Mouse (Mus musculus) right cerebral cortex, postnatal 36 days (tissue): ENCODE data around the gene Disc1.
A peak's percentile ranks its signal among the peaks of the same experiment; 100 is the strongest.

Experiments used
- DNase-seq, 2 experiments: peaks; one replicate each; pipeline ENCODE4 v3.0.0; 2022; ENCODE audit warnings: low spot score in 2 of 2, mixed read lengths in 1 of 2

Gene Disc1

DNA sequence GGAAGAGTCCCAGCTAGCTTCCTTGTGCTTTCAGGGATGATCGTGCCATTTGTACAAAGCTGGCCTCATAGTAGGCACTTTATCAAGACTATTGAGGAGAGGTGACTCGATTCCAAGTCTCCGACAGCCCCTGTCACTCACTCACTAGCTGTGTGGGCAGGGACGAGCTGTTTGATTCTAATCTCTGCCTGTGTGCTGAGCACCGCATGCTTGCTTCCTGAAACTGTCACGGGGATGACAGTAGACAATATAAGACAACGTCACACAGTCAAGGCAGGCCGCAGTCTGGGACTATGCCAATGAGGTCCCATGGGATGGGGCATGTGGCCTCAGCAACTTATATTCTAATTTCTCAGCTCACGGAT, 13.6 kb downstream of the Disc1 start:
- DNase-seq = peak in 1 of 2 experiments; percentile 22

GRCm38 (mm10) chr8:125068146-125068905, 14.3 kb downstream of the Disc1 start:
- DNase-seq = no peak

DNA sequence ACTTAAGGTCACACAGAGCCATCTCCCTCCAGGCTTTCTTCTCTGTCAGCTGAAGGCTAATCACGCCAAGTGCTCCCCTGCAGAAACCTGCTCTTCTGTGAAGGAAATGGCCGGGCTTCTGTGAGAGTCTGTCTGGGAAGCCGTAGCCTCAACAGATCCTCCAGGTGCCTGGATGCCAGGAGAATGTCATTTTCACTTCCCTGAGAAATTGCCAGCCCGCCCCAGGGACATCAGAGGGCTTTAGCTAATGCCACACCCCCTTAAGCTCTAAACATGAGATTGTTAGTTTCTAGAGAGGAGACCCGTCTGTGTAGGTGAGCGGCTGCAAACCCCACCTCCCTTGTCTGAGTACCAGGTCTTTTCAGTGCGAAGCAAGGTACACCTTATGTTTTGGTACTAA, 15.3 kb downstream of the Disc1 start:
- no peak for DNase-seq

DNA sequence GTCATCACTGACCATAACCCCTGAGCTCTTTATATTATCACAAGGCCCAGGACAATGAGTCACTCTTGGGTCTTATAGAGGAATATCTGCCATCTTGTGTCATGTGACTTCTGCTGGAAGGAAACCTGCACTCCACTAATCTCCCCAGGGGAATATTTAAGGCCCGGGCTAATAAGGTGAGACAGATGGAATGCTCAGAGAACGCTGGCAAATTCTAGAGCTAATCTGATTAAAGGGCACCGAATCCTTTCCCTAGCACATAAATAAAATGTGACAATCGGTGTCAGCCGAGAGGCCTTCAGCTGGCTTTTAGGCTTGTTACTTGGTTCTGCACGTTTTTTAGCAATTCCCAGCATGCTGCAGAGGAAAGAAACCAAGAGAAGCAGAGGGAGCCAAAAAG, 15.7 kb downstream of the Disc1 start:
- no peak for DNase-seq

DNA sequence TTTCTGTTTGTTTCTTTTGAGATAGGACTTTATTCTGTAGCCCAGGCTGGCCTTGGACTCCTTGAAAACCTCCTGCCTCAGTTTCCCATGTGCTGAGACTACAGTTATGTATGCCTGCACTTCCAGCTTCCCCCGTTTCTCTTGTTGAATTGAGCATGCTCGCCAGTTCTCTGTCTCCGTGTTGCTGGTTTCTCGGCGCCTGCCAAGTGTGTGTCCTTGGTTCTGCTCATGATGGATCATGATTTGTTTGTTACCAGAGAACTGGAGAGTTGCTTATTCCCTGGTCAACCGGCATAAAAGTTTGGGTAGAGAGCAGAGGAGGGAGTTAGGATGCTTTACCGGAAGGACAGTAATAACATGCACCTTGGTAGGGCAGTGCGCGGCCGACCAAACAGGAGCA, 20.1 kb downstream of the Disc1 start:
- DNase-seq = no peak

GRCm38 (mm10) chr8:125074581-125074980, 20.6 kb downstream of the Disc1 start:
- no peak for DNase-seq

GRCm38 (mm10) chr8:125075389-125075788, 21.4 kb downstream of the Disc1 start:
- no peak for DNase-seq

- no peak for DNase-seq
Measured at GRCm38 (mm10) chr8:125077326-125077725, 23.3 kb downstream of the Disc1 start.

DNA sequence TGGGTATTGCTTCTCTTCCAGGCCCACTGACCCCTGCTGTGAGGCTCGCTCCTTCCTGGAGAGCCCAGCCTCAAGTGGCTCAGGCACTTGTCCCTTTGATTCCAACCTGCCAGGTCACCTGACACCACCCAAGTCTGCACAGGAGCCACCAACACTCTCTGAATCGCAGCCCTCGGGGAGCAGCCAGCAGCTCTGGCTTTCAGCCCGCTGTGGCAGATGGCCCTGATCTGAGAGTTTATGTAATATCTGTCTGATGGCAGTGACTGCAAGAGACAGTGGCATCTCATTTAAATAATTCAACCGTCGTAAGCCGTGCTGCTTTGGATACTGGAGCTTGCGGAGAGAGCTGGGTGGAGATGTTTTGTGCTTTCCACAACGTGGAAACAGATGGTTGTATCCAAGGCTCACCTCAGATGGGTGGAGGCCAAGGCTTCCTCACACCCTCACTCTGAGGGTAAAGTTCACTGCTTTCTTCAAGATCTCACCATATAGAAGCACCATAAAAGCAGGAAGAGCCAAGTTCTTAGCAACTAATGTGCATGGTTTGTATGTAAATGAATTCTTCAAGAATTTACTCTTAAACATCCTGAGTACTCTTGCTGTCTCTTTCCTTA, 24.9 kb downstream of the Disc1 start:
- DNase-seq = peak; percentile 82 to 89

GRCm38 (mm10) chr8:125080388-125081344, 26.7 kb downstream of the Disc1 start:
- no peak for DNase-seq

DNA sequence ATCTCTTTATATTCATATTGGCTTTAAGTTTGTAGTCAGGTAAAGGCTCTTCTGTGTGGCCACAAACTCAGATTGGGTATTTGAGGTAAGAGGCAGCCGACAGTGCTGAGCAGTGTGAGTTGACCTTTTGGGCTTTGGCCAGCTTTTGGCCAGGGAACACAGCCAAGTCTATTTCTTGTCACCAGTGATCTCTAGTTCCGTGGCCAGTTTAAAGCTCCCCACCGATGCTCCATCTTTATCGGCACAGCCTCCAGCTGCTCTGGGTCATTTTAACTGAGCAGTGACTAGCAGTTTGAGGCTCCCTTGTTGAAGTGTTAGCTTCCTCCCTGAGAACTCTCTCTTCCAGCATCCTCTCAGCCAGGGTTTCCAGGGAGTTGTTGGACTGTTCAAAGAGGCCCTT, 29.8 kb downstream of the Disc1 start:
- DNase-seq = no peak

GRCm38 (mm10) chr8:125084523-125084922, 30.5 kb downstream of the Disc1 start:
- no peak for DNase-seq

GRCm38 (mm10) chr8:125090889-125091740, 37.1 kb downstream of the Disc1 start:
- DNase-seq = no peak

DNA sequence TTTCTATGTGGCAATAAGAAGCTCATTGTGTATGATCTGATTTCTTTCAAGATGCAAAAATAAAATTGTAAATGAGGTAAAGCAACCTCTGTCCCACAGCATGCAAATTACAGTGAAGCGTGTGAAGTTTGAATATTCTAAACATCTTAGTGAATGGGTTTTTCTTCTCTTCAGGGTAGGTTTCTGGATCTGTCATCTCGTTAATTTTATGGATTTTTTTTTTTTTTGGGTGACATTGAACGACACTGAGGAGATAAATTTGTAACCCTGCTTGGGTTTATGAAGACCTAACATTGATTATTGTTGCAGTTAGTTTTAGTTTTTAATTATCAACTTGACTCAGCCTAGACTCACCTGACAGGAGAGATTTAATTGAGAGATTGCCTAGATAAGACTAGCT, 43.1 kb downstream of the Disc1 start:
- no peak for DNase-seq

GRCm38 (mm10) chr8:125098050-125098449, 44.1 kb downstream of the Disc1 start:
- DNase-seq = no peak

GRCm38 (mm10) chr8:125102303-125102702, 48.3 kb downstream of the Disc1 start:
- DNase-seq = no peak

DNA sequence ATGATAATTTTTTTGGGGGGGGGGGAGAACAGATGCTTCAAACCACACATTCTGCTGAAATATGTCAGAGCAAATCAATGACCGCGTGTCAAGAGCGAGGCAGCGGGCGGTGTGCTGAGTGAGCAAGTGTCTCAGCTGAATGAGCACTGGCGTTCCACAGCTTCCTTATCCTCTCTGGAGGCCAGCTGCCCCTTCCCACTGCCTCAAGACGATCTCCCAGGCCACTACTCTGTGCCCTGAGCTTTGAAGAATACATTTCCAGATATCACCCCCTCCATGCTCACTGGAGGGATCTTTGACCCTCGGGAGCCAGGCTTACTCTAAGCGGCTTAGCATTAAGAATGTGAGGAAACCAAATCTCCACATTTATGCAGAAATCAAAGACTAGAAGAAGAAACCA, 59.2 kb downstream of the Disc1 start:
- DNase-seq = no peak

GRCm38 (mm10) chr8:125113831-125114230, 59.8 kb downstream of the Disc1 start:
- no peak for DNase-seq

DNA sequence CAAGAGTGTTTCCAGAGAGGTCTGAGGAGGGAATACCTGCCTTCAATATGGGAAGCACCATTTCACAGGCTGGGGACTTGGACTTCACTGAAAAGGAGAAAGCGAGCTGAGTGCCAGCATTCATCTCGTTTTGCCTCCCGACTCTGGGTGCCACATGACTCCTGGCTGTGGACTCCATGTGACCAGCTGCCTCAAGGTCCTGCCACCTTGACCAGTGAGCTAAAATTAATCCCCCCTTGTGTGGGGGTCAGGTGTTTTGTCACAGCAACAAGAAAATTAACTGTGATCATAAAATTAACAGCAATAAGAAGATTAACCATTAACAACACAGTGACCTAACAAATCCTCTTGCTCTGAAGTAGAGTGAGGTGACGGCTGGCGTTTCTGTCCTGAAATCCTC, 61.3 kb downstream of the Disc1 start:
- DNase-seq = no peak

DNA sequence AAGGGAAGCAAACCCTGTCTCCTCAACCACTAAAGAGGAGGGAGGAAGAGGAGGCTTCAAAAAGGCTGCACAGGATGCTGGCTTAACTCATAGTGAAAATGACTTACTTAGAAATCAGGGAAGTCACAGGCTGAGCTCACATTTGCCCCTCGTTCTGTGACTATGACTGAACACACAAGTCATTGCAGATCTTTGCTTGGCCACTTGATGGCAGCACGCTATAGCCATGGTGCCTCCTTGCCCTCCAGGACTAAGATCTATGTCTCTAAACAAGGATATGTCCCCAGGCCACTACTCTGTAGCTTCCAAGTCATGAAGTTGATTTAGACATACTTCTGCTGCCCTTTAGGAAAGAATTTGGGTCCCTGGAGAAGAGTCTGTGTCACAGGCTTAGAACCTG, 62.6 kb downstream of the Disc1 start:
- no peak for DNase-seq

GRCm38 (mm10) chr8:125126482-125126881, 72.5 kb downstream of the Disc1 start:
- no peak for DNase-seq

- DNase-seq = no peak
Measured at GRCm38 (mm10) chr8:125127621-125128020, 73.6 kb downstream of the Disc1 start.
